Mouse (Mus musculus): ENCODE data around the gene Tuba3a.
"Not testable (repeated sequence)": the region's sequence is repeated elsewhere in the genome, so short reads cannot be mapped to it uniquely, and the experiment has no call there.

Tuba3a gene

GRCm38 (mm10) chr6:125266600-125266999 is 19.2 kb downstream of the Tuba3a start:
- DNase-seq (ENCODE audit: extremely low read depth, low read depth): not testable (repeated sequence)

GRCm38 (mm10) chr6:125266091-125266490 is 19.8 kb downstream of the Tuba3a start:
- DNase-seq (ENCODE audit: extremely low read depth, low read depth): no peak

- no peak for DNase-seq (ENCODE audit: extremely low read depth, low read depth)
Measured at GRCm38 (mm10) chr6:125265239-125265638, 20.6 kb downstream of the Tuba3a start.

- DNase-seq (ENCODE audit: extremely low read depth, low read depth): no peak
Measured at GRCm38 (mm10) chr6:125264219-125264618, 21.6 kb downstream of the Tuba3a start.

GRCm38 (mm10) chr6:125260006-125260555 is 25.8 kb downstream of the Tuba3a start:
- no peak for DNase-seq (ENCODE audit: extremely low read depth, low read depth)

- DNase-seq (ENCODE audit: extremely low read depth, low read depth): no peak
Measured at GRCm38 (mm10) chr6:125256222-125256966, 29.4 kb downstream of the Tuba3a start.

- no peak for DNase-seq (ENCODE audit: extremely low read depth, low read depth)
Measured at GRCm38 (mm10) chr6:125255516-125256044, 30.3 kb downstream of the Tuba3a start.

GRCm38 (mm10) chr6:125253863-125254715 is 31.8 kb downstream of the Tuba3a start:
- DNase-seq (ENCODE audit: extremely low read depth, low read depth): peak; percentile 66

GRCm38 (mm10) chr6:125252711-125253110 is 33.1 kb downstream of the Tuba3a start:
- DNase-seq (ENCODE audit: extremely low read depth, low read depth): no peak

- DNase-seq (ENCODE audit: extremely low read depth, low read depth): no peak
Measured at GRCm38 (mm10) chr6:125252285-125252684, 33.6 kb downstream of the Tuba3a start.

- DNase-seq (ENCODE audit: extremely low read depth, low read depth): no peak
Measured at GRCm38 (mm10) chr6:125244551-125244950, 41.3 kb downstream of the Tuba3a start.

- no peak for DNase-seq (ENCODE audit: extremely low read depth, low read depth)
Measured at GRCm38 (mm10) chr6:125241566-125241965, 44.3 kb downstream of the Tuba3a start.

GRCm38 (mm10) chr6:125240617-125241016 is 45.2 kb downstream of the Tuba3a start:
- no peak for DNase-seq (ENCODE audit: extremely low read depth, low read depth)

- no peak for DNase-seq (ENCODE audit: extremely low read depth, low read depth)
Measured at GRCm38 (mm10) chr6:125239547-125239946, 46.3 kb downstream of the Tuba3a start.

GRCm38 (mm10) chr6:125238396-125238795 is 47.4 kb downstream of the Tuba3a start:
- DNase-seq (ENCODE audit: extremely low read depth, low read depth): no peak

GRCm38 (mm10) chr6:125237421-125237820 is 48.4 kb downstream of the Tuba3a start:
- no peak for DNase-seq (ENCODE audit: extremely low read depth, low read depth)

- no peak for DNase-seq (ENCODE audit: extremely low read depth, low read depth)
Measured at GRCm38 (mm10) chr6:125236782-125237181, 49.1 kb downstream of the Tuba3a start, which contains the start of gene Cd27. Gene Cd27 (minus strand): TSS chr6:125237010.

- DNase-seq (ENCODE audit: extremely low read depth, low read depth): no peak
Measured at GRCm38 (mm10) chr6:125236341-125236740, 49.5 kb downstream of the Tuba3a start.

GRCm38 (mm10) chr6:125234520-125234828 is 51.4 kb downstream of the Tuba3a start:
- no peak for DNase-seq (ENCODE audit: extremely low read depth, low read depth)

GRCm38 (mm10) chr6:125233816-125234519 is 51.9 kb downstream of the Tuba3a start:
- no peak for DNase-seq (ENCODE audit: extremely low read depth, low read depth)

- DNase-seq (ENCODE audit: extremely low read depth, low read depth): peak; percentile 59
Measured at GRCm38 (mm10) chr6:125232516-125232915, 53.3 kb downstream of the Tuba3a start.

Measured in MEL-GATA-1-ER (cell line).